Mouse (Mus musculus) limb, embryonic 14.5 days (tissue): ENCODE data around the gene Hdac4. TPM values are rescaled to one million over a fixed set of nuclear protein-coding genes. Genes with fewer than 3 reads are reported as not detected.
A peak's percentile ranks its signal among the peaks of the same experiment; 100 is the strongest.

Experiments used
- ATAC-seq: fragments of 200-750 bp; cut with Nextera tagmentation; 2 replicates; pipeline ENCODE4 v1.8.0; 2017; ENCODE audit warnings: low read depth, moderate number of reproducible peaks, moderate TSS enrichment; ENCODE audit not compliant: low FRiP score
- DNase-seq: peaks from one replicate; pipeline ENCODE4 v3.0.0-alpha.2; 2015; ENCODE audit warnings: low spot score
- H3K27ac ChIP-seq: fragments of 300-500 bp; sonication (generic); replicated peaks from 2 replicates; pipeline ENCODE4 v1.5.1; 2014; ENCODE audit warnings: low read depth, mild to moderate bottlenecking, low read length, moderate library complexity, mixed read lengths
- H3K27me3 ChIP-seq: fragments of 300-500 bp; sonication (generic); 2 replicates; pipeline ENCODE4 v1.6.1; 2014; ENCODE audit warnings: low read length, mixed read lengths; ENCODE audit not compliant: control insufficient read depth, insufficient read depth
- H3K36me3 ChIP-seq: fragments of 300-500 bp; sonication (generic); 2 replicates; pipeline ENCODE4 v1.6.1; 2014; ENCODE audit warnings: mild to moderate bottlenecking, low read length, moderate library complexity, mixed read lengths; ENCODE audit not compliant: control insufficient read depth, insufficient read depth
- H3K4me1 ChIP-seq: fragments of 300-500 bp; sonication (generic); 2 replicates; pipeline ENCODE4 v1.6.1; 2014; ENCODE audit warnings: antibody characterized with exemption, low read length, mixed read lengths; ENCODE audit not compliant: control insufficient read depth, insufficient read depth
- H3K4me2 ChIP-seq: fragments of 300-500 bp; sonication (generic); replicated peaks from 2 replicates; pipeline ENCODE4 v1.6.1; 2014; ENCODE audit warnings: low read depth, mild to moderate bottlenecking, low read length, moderate library complexity; ENCODE audit not compliant: severe bottlenecking
- H3K4me3 ChIP-seq: fragments of 300-500 bp; sonication (generic); replicated peaks from 2 replicates; pipeline ENCODE4 v1.5.1; 2014; ENCODE audit warnings: low read length
- H3K9ac ChIP-seq: fragments of 300-500 bp; sonication (generic); 2 replicates; pipeline ENCODE4 v1.6.1; 2014; ENCODE audit warnings: mild to moderate bottlenecking, low read depth, low read length, moderate library complexity; ENCODE audit not compliant: severe bottlenecking
- H3K9me3 ChIP-seq: fragments of 300-500 bp; sonication (generic); 2 replicates; pipeline ENCODE4 v1.6.1; 2016; ENCODE audit warnings: low read length; ENCODE audit not compliant: control insufficient read depth
- POLR2A ChIP-seq: fragments of 200-500 bp; IDR thresholded peaks from 2 replicates; pipeline ENCODE4 v1.8.0; 2012; ENCODE audit warnings: inconsistent platforms, mild to moderate bottlenecking, moderate library complexity, borderline replicate concordance; ENCODE audit not compliant: insufficient read depth, insufficient read length; ENCODE audit errors: extremely low read depth
- WGBS: fragments of 180-500 bp; shearing (Covaris S2); extraction: QIAGEN DNeasy Blood & Tissue Kit; methylation state at CpG from one replicate; pipeline ENCODE4 v1.1.7; 2014; 5-methylcytosine and 5-hydroxymethylcytosine counted together
- polyA plus RNA-seq, 2 experiments: library from polyadenylated mRNA; depleted of rRNA in 1 of 2; stranded (reverse) in 1 of 2; unstranded in 1 of 2; fragments of >200 nt; fragmentation: Nextera tagmentation in 1 of 2; extraction: Ambion mirVana in 1 of 2; gene quantifications; 2 replicates each; pipeline versions ENCODE4 v1.2.1 to v1.2.3; 2012 to 2014

Hdac4 gene
- polyA plus RNA-seq, 2 experiments, result 15.2 to 25.4 TPM

GRCm38 (mm10) chr1:92159804-92160203, 35.7 kb downstream of the Hdac4 start:
- WGBS, result 89% methylated on average over 4 of the region's 4 CpGs
- H3K4me3 ChIP-seq, result no peak overlapping the region
- H3K9ac ChIP-seq, result no peak overlapping the region
- no peak for ATAC-seq
- no peaks in the 10 kb centered on the region for H3K27me3 ChIP-seq
- no peak for TF ChIP-seq POLR2A
- no peak overlapping the region for H3K27ac ChIP-seq
- peaks cover 7% of the 10 kb centered on the region for H3K36me3 ChIP-seq
- no peak overlapping the region for H3K4me2 ChIP-seq
- H3K4me1 ChIP-seq, result peaks cover 3% of the 10 kb centered on the region
- DNase-seq, result no peak
- no peaks in the 10 kb centered on the region for H3K9me3 ChIP-seq

- Histone ChIP-seq H3K4me2 (no peak overlapping the region), H3K4me1 (peaks cover 6% of the 10 kb centered on the region), H3K9me3 (no peaks in the 10 kb centered on the region), H3K9ac (no peak overlapping the region), H3K27ac (no peak overlapping the region), H3K27me3 (no peaks in the 10 kb centered on the region), H3K36me3 (peaks cover 10% of the 10 kb centered on the region), H3K4me3 (no peak overlapping the region)
- ATAC-seq, result no peak
- no peak for TF ChIP-seq POLR2A
- WGBS, result 77% methylated on average over 1 of the region's 1 CpGs
- DNase-seq, result peak; percentile 64
Observed at GRCm38 (mm10) chr1:92150201-92150600, 45.3 kb downstream of the Hdac4 start.

GRCm38 (mm10) chr1:92148527-92148926, 47.0 kb downstream of the Hdac4 start:
- Histone ChIP-seq H3K9me3 (no peaks in the 10 kb centered on the region), H3K4me2 (no peak overlapping the region), H3K4me1 (peaks cover 18% of the 10 kb centered on the region), H3K4me3 (no peak overlapping the region), H3K27ac (no peak overlapping the region), H3K36me3 (peaks cover 10% of the 10 kb centered on the region), H3K27me3 (no peaks in the 10 kb centered on the region), H3K9ac (no peak overlapping the region)
- ATAC-seq (no peak), DNase-seq (no peak)
- no peak for TF ChIP-seq POLR2A
- 94% methylated on average over 1 of the region's 1 CpGs for whole genome bisulfite sequencing

GRCm38 (mm10) chr1:92144868-92145534, 50.5 kb downstream of the Hdac4 start:
- H3K36me3 ChIP-seq, result peaks cover 7% of the 10 kb centered on the region
- peak overlapping the region; percentile 55; the same call in 1 of the 2 replicates for H3K27ac ChIP-seq
- no peak overlapping the region for H3K4me2 ChIP-seq
- H3K9me3 ChIP-seq, result no peaks in the 10 kb centered on the region
- H3K4me3 ChIP-seq, result no peak overlapping the region
- no peak for TF ChIP-seq POLR2A
- ATAC-seq (peak; percentile 60; the same call in 1 of the 2 replicates), DNase-seq (no peak)
- 39% methylated on average over 6 of the region's 6 CpGs for WGBS
- H3K4me1 ChIP-seq, result peaks cover 18% of the 10 kb centered on the region
- H3K9ac ChIP-seq, result no peak overlapping the region
- H3K27me3 ChIP-seq, result no peaks in the 10 kb centered on the region

- Histone ChIP-seq H3K36me3 (peaks cover 13% of the 10 kb centered on the region), H3K4me1 (peaks cover 18% of the 10 kb centered on the region), H3K9me3 (no peaks in the 10 kb centered on the region), H3K27ac (no peak overlapping the region), H3K4me3 (no peak overlapping the region), H3K27me3 (no peaks in the 10 kb centered on the region), H3K9ac (no peak overlapping the region), H3K4me2 (no peak overlapping the region)
- WGBS, result 84% methylated on average over 6 of the region's 6 CpGs
- DNase-seq, result no peak
- TF ChIP-seq POLR2A, result no peak
- no peak for ATAC-seq
Observed at GRCm38 (mm10) chr1:92143331-92143895, 52.1 kb downstream of the Hdac4 start.
